Mouse (Mus musculus) bone marrow, adult 2 months (tissue): ENCODE measurements around the gene Palm. TPM values are rescaled to one million over a fixed set of nuclear protein-coding genes. Genes with fewer than 3 reads are reported as not detected.
A peak's percentile ranks its signal among the peaks of the same experiment; 100 is the strongest.

Experiments used
- H3K27ac ChIP-seq: fragments of 200-500 bp; 2 replicates; pipeline ENCODE4 v1.5.1; 2012; ENCODE audit warnings: low read depth, mild to moderate bottlenecking, control low read depth, inconsistent platforms, low read length; ENCODE audit not compliant: control insufficient read depth, poor library complexity, insufficient read depth
- H3K4me1 ChIP-seq: fragments of 200-500 bp; 2 replicates; pipeline ENCODE4 v1.6.1; 2011; ENCODE audit warnings: low read length; ENCODE audit not compliant: control insufficient read depth, insufficient read depth
- H3K4me3 ChIP-seq: fragments of 200-500 bp; replicated peaks from 2 replicates; pipeline ENCODE3; 2011; ENCODE audit warnings: mild to moderate bottlenecking, low read depth, low read length, control low read depth; ENCODE audit not compliant: control insufficient read depth
- CTCF ChIP-seq: fragments of 200-500 bp; IDR thresholded peaks from 2 replicates; pipeline ENCODE4 v1.5.1; 2011; ENCODE audit warnings: low read length, control low read depth; ENCODE audit not compliant: control insufficient read depth, insufficient read depth
- POLR2A ChIP-seq: fragments of 200-500 bp; IDR thresholded peaks from 2 replicates; pipeline ENCODE4 v1.6.1; 2011; ENCODE audit warnings: low read depth, mild to moderate bottlenecking, control low read depth, low read length, borderline replicate concordance; ENCODE audit not compliant: control insufficient read depth
- WGBS: fragments of 180-500 bp; shearing (Covaris S2); methylation state at CpG from one replicate; pipeline ENCODE4 v1.1.7; 2018; 5-methylcytosine and 5-hydroxymethylcytosine counted together
- polyA plus RNA-seq: library from polyadenylated mRNA; stranded (reverse); fragments of >200 nt; gene quantifications from 2 replicates; pipeline ENCODE4 v1.2.4, GENCODE M21; 2011; ENCODE audit warnings: low replicate concordance; ENCODE audit not compliant: missing spikeins, insufficient read depth, insufficient read length

Palm gene
- polyA plus RNA-seq, 1 experiment: 36.1 TPM

DNA sequence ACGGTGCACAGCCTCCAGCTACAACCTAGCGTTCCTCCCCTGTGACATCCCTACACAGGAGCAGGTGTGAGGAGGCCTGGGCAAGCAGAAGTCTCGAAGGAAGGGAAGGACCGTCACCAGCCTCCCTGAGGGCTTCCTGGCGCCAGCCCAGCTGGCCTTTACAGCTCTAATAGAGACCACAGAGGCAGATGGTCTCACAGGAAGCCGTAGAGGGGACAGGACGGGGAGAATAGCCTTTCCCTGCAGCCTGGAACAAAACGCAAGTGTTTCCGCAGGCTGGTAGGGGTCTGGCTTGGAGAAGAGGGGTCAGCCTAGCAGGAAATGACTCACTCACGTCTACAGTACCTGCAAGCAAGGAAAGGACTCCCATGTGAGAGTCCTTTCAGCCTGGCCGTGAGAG, 14.5 kb downstream of the Palm start:
- WGBS: 63% methylated on average over 11 of the region's 11 CpGs
- TF ChIP-seq CTCF (no peak), POLR2A (no peak)
- Histone ChIP-seq H3K4me1 (no peaks in the 10 kb centered on the region), H3K27ac (no peak overlapping the region), H3K4me3 (no peak overlapping the region)

DNA sequence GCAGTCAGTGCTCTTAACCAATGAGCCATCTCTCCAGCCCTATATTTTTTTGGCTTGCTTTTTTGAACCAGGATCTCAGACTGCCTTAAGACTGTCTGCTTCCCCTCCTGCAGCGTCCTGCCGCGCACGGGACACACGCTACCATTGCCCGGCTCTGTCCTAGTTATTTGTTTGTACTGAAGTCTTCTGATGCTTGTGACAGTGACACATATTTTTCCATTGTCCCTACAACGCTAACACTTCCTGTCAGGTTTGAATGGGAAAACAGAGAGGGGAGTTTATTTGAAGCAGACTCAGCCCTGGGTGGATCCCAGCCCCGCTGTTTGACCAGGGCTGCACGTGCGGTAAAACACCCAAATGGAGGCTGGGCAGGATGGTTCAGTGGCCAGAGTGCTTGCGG, 15.4 kb downstream of the Palm start:
- H3K4me1 ChIP-seq: no peaks in the 10 kb centered on the region
- TF ChIP-seq POLR2A (no peak), CTCF (no peak)
- no peak overlapping the region for H3K27ac ChIP-seq
- 91% methylated on average over 11 of the region's 11 CpGs for WGBS
- H3K4me3 ChIP-seq: no peak overlapping the region

DNA sequence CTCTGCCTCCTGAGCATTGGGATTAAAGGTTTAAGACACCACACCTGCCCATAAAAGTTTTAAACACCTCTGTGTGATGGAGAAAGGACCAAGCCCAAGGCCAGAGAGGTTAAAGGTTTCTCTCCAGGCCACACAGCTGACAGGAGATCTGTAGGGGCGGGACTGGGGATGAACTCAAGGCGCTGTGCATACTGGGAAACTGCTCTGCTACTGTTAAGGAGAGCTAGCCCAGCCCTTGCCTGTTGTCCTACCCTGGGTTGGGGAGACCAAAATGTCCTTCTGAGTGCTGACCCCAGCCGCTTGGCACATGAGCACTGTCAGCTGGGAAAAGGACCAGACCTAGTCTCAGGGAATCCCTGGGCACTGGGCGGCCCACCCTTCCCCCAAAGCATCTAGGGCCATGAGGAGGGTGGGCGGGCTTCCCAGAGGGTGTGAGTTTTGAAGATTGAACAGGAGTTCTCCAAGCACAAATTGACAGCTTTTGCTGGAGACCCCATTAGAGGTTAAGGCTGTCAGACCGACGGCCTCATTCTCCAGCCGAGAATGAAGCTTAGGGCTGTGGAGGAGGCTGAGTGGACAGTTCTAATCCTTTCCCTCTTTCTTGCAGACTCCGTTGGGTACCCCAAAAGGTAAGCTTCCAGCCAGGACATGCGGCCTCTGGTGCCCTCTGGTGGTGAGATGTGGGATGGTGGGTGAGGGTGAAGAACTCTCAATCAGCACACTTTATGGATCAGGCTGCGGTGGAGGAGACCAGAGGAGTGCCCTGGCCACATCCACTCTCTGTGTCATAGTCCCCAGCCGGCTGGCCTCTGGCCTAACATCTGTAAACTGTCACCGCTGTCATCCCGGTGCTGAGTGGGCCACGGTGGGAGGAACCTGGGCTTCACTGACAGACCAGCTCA, 18.6 kb downstream of the Palm start:
- Histone ChIP-seq H3K4me3 (no peak overlapping the region), H3K27ac (no peak overlapping the region), H3K4me1 (no peaks in the 10 kb centered on the region)
- 33% methylated on average over 15 of the region's 15 CpGs for WGBS
- peak; percentile 99 for TF ChIP-seq CTCF
- TF ChIP-seq POLR2A: no peak

GRCm38 (mm10) chr10:79814271-79814842, 21.0 kb downstream of the Palm start:
- WGBS: 80% methylated on average over 5 of the region's 5 CpGs
- Histone ChIP-seq H3K4me1 (no peaks in the 10 kb centered on the region), H3K4me3 (no peak overlapping the region), H3K27ac (no peak overlapping the region)
- no peak for TF ChIP-seq POLR2A
- TF ChIP-seq CTCF: no peak

DNA sequence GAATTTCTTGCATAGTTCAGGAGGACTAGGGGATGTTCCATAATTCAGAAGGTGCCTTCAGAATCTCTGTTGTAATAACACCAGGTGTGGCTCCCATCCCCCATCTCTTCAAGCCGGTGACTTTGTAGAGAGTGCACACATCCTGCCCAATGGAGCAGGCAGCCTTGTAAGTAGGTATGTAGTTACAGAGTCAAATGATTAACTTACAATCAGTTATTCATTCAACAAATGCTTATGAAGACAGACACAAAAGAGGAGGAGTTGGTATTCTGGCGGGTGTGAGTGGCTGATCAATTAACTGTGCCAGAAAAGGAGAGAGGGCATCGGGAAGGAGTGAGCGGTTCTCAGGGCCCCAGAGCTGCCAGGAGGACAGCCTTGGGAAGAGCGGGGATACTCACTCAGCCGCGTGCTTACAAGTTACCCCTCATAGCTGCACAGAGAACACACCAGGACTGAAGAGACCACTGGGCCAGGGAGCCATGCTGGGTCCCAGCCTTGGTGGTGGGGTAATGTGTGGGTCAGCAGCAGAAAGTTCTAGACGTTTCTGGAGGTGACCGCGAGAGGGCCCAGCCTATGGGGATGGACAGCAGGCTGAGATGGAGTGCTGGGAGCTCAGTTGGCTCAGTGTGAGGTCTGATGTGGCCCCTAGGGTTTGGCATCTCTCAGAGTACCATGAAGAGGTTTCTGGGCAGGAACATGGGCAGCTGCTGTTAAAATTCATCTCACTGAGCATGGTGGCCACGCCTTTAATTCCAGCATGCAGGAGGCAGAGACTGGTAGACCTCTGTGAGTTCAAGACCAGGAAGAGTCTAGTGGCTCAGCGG, 22.5 kb downstream of the Palm start:
- 91% methylated on average over 12 of the region's 12 CpGs for WGBS
- no peak overlapping the region for H3K27ac ChIP-seq
- no peaks in the 10 kb centered on the region for H3K4me1 ChIP-seq
- no peak overlapping the region for H3K4me3 ChIP-seq
- no peak for TF ChIP-seq POLR2A
- TF ChIP-seq CTCF: no peak

GRCm38 (mm10) chr10:79817111-79817510, 23.7 kb downstream of the Palm start:
- no peak overlapping the region for H3K27ac ChIP-seq
- no peak for TF ChIP-seq POLR2A
- TF ChIP-seq CTCF: no peak
- H3K4me1 ChIP-seq: no peaks in the 10 kb centered on the region
- no peak overlapping the region for H3K4me3 ChIP-seq
- WGBS: 53% methylated on average over 2 of the region's 2 CpGs

GRCm38 (mm10) chr10:79818225-79818624, 24.9 kb downstream of the Palm start:
- TF ChIP-seq POLR2A: no peak
- no peak for TF ChIP-seq CTCF
- WGBS: 73% methylated on average over 4 of the region's 4 CpGs
- H3K4me1 ChIP-seq: no peaks in the 10 kb centered on the region
- no peak overlapping the region for H3K27ac ChIP-seq
- H3K4me3 ChIP-seq: no peak overlapping the region

- no peaks in the 10 kb centered on the region; the same call in 1 of the 2 replicates for H3K4me1 ChIP-seq
- WGBS: 91% methylated on average over 17 of the region's 17 CpGs
- no peak overlapping the region for H3K4me3 ChIP-seq
- TF ChIP-seq POLR2A (no peak), CTCF (no peak)
- H3K27ac ChIP-seq: no peak overlapping the region; the same call in 1 of the 2 replicates
Measured at GRCm38 (mm10) chr10:79819606-79820005, 26.2 kb downstream of the Palm start.

GRCm38 (mm10) chr10:79820277-79820676, 26.9 kb downstream of the Palm start:
- no peak for TF ChIP-seq POLR2A
- no peak overlapping the region for H3K4me3 ChIP-seq
- 75% methylated on average over 8 of the region's 8 CpGs for WGBS
- no peaks in the 10 kb centered on the region; the same call in 1 of the 2 replicates for H3K4me1 ChIP-seq
- no peak overlapping the region; the same call in 1 of the 2 replicates for H3K27ac ChIP-seq
